Mouse (Mus musculus) erythroblast, embryonic 14.5 days (primary cell): Measurements from ENCODE around the gene Thap12.

Experiments used
- GATA1 ChIP-seq: IDR thresholded peaks from 2 replicates; pipeline ENCODE4 v1.6.1; 2012; ENCODE audit warnings: low read length, inconsistent platforms, mixed read lengths
- TAL1 ChIP-seq: IDR thresholded peaks from 3 replicates; pipeline ENCODE4 v1.6.1; 2012; ENCODE audit warnings: low read length, inconsistent platforms, mixed read lengths

DNA sequence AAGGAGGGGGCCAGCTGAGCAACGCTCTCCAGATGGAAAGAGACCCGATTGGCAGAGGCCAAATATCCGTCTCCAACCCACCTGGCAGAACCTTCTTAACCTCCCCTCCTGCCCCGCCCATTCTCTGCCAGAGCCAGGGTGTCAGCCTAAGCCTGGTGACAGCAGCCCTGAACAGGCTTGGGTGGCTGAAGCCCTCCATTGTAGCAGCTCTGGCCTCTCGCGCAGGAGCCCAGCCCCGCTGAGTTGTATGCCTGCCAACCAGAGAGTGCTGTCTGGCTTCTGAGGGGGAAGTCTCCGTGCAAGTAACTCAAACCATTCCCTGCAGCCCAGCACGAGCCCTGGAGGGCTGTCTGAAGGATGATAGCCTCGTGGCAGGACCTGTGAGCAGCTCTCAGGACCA, 32.0 kb downstream of the Thap12 start:
- TF ChIP-seq GATA1 (no peak), TAL1 (no peak)
